Mouse (Mus musculus) heart, embryonic 12.5 days (tissue): Measurements from ENCODE around the gene Ctnna3. TPM values are rescaled to one million over a fixed set of nuclear protein-coding genes. Genes with fewer than 3 reads are reported as not detected.
"Not testable (repeated sequence)": the region's sequence is repeated elsewhere in the genome, so short reads cannot be mapped to it uniquely, and the experiment has no call there.

Experiments
- ATAC-seq: fragments of 200-750 bp; cut with Nextera tagmentation; 2 replicates; pipeline ENCODE4 v1.8.0; 2017; ENCODE audit warnings: moderate TSS enrichment, moderate library complexity; ENCODE audit not compliant: insufficient number of reproducible peaks, low FRiP score
- H3K27ac ChIP-seq: fragments of 300-500 bp; sonication (generic); 2 replicates; pipeline ENCODE4 v1.5.1; 2016; ENCODE audit warnings: mild to moderate bottlenecking, moderate library complexity; ENCODE audit not compliant: poor library complexity, severe bottlenecking
- H3K27me3 ChIP-seq: fragments of 300-500 bp; sonication (generic); replicated peaks from 2 replicates; pipeline ENCODE4 v1.6.1; 2016; ENCODE audit warnings: mild to moderate bottlenecking, moderate library complexity
- H3K36me3 ChIP-seq: fragments of 300-500 bp; sonication (generic); 2 replicates; pipeline ENCODE4 v1.6.1; 2016; ENCODE audit warnings: mild to moderate bottlenecking, moderate library complexity
- H3K4me1 ChIP-seq: fragments of 300-500 bp; sonication (generic); replicated peaks from 2 replicates; pipeline ENCODE4 v1.6.1; 2016; ENCODE audit warnings: mild to moderate bottlenecking
- H3K4me2 ChIP-seq: fragments of 300-500 bp; sonication (generic); 2 replicates; pipeline ENCODE4 v1.6.1; 2016; ENCODE audit warnings: mild to moderate bottlenecking, moderate library complexity
- H3K4me3 ChIP-seq: fragments of 300-500 bp; sonication (generic); 2 replicates; pipeline ENCODE4 v1.5.1; 2016; ENCODE audit warnings: mild to moderate bottlenecking
- H3K9ac ChIP-seq: fragments of 300-500 bp; sonication (generic); 2 replicates; pipeline ENCODE4 v1.6.1; 2016; ENCODE audit warnings: mild to moderate bottlenecking, moderate library complexity
- H3K9me3 ChIP-seq: fragments of 300-500 bp; sonication (generic); replicated peaks from 2 replicates; pipeline ENCODE4 v1.6.1; 2016; ENCODE audit warnings: mild to moderate bottlenecking, moderate library complexity
- WGBS: fragments of 180-500 bp; shearing (Covaris S2); methylation state at CpG from one replicate; pipeline ENCODE4 v1.1.7; 2016; 5-methylcytosine and 5-hydroxymethylcytosine counted together
- polyA plus RNA-seq: library from polyadenylated mRNA; unstranded; fragments of >200 nt; fragmentation: Nextera tagmentation; extraction: Ambion mirVana; gene quantifications from 2 replicates; pipeline ENCODE4 v1.2.1, GENCODE M21; 2016

Gene Ctnna3
- polyA plus RNA-seq, 1 experiment from 2014 or later = 24.0 TPM

- no peaks in the 10 kb centered on the region for H3K4me1 ChIP-seq
- H3K9ac ChIP-seq = no peak overlapping the region
- ATAC-seq = no peak
- WGBS = 78% methylated on average over 3 of the region's 3 CpGs
- H3K27ac ChIP-seq = no peak overlapping the region
- H3K9me3 ChIP-seq = no peaks in the 10 kb centered on the region
- H3K4me2 ChIP-seq = no peak overlapping the region
- H3K27me3 ChIP-seq = no peaks in the 10 kb centered on the region
- H3K4me3 ChIP-seq = no peak overlapping the region
- H3K36me3 ChIP-seq = no peaks in the 10 kb centered on the region
These were observed 1471.8 kb downstream of the Ctnna3 start for GRCm38 (mm10) chr10:64901726-64902125.

DNA sequence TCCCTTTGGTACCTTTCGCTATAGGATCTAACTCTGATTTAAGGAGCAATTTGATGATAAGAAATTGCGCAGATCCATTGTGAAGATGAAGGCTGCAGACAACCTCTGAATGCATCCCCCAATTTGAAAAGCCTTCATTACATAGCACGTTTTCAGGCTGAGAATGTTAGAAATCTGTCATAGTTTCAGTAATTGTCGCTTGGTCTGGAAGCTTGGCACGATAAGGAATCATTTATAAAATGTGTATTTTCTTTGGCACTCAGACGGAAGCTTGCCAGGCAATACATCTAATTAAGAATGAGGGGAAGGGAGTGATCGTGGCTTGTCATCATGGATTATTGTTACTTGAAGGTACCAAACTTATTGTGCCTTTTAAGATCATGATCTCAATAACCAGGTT lies 1511.1 kb downstream of the Ctnna3 start:
- Histone ChIP-seq H3K4me1 (no peaks in the 10 kb centered on the region), H3K9me3 (no peaks in the 10 kb centered on the region), H3K27me3 (no peaks in the 10 kb centered on the region), H3K27ac (no peak overlapping the region), H3K4me2 (no peak overlapping the region), H3K9ac (no peak overlapping the region), H3K36me3 (no peaks in the 10 kb centered on the region), H3K4me3 (no peak overlapping the region)
- WGBS = 80% methylated on average over 7 of the region's 7 CpGs
- no peak for ATAC-seq

DNA sequence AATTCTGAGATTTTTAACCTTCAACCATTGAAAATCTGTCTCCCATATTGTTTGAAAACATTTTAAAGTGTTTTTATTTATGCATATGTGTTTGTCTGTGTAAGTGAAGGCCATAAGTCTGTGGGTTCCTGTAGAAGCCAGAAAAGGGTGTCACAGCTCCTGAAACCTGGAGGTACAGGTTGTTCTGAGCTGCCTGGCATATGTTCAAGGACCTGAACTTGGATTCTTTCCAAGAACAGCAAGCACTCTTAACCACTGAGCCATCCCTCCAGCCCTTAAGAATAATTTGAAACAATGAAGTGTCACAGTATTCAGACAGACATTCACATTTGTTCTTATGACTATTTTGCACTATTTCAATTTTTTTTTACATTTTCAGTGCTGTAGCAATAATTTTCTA lies 1528.5 kb downstream of the Ctnna3 start:
- no peaks in the 10 kb centered on the region for H3K4me1 ChIP-seq
- H3K27me3 ChIP-seq = no peaks in the 10 kb centered on the region
- H3K27ac ChIP-seq = no peak overlapping the region
- no peak overlapping the region for H3K4me3 ChIP-seq
- no peak overlapping the region for H3K4me2 ChIP-seq
- H3K9me3 ChIP-seq = no peaks in the 10 kb centered on the region
- H3K36me3 ChIP-seq = no peaks in the 10 kb centered on the region
- no peak overlapping the region for H3K9ac ChIP-seq
- ATAC-seq = no peak

DNA sequence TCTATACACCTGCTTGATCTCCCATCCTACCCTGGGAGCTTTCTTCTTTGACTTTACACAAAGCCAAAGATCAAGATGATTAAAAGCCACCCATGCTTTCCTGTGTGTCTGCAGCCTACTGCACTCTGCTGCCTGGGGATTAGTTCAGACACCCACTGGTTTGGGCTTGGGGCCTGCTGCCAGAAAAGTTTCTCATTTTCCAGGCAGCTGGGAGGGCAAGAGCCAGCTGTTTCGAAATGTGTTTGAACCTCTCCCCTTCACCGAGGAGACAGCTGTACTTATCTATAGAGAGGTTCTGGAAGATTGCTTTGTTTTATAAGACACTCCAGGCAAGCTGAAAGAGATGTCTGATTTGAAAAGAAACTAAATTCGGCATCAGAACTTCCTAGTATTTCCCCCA lies 1563.0 kb downstream of the Ctnna3 start:
- no peaks in the 10 kb centered on the region for H3K4me1 ChIP-seq

GRCm38 (mm10) chr10:65013525-65013924 lies 1583.6 kb downstream of the Ctnna3 start:
- H3K27ac ChIP-seq = no peak overlapping the region
- no peaks in the 10 kb centered on the region for H3K36me3 ChIP-seq
- no peak for ATAC-seq
- no peak overlapping the region for H3K4me2 ChIP-seq
- H3K4me1 ChIP-seq = no peaks in the 10 kb centered on the region
- no peak overlapping the region for H3K4me3 ChIP-seq
- no peaks in the 10 kb centered on the region for H3K27me3 ChIP-seq
- no peak overlapping the region for H3K9ac ChIP-seq
- no peaks in the 10 kb centered on the region for H3K9me3 ChIP-seq

More for the DNA sequence above, 1563.0 kb downstream of the Ctnna3 start:
- ATAC-seq = no peak
- Histone ChIP-seq H3K4me3 (no peak overlapping the region), H3K9ac (no peak overlapping the region), H3K27me3 (no peaks in the 10 kb centered on the region), H3K4me2 (no peak overlapping the region), H3K27ac (no peak overlapping the region), H3K9me3 (no peaks in the 10 kb centered on the region), H3K36me3 (no peaks in the 10 kb centered on the region)
- 54% methylated on average over 3 of the region's 3 CpGs for WGBS

GRCm38 (mm10) chr10:65022667-65023066 lies 1592.8 kb downstream of the Ctnna3 start:
- Histone ChIP-seq H3K4me3 (no peak overlapping the region), H3K36me3 (no peaks in the 10 kb centered on the region), H3K4me2 (no peak overlapping the region), H3K9me3 (no peaks in the 10 kb centered on the region), H3K9ac (no peak overlapping the region), H3K27ac (no peak overlapping the region), H3K4me1 (no peaks in the 10 kb centered on the region), H3K27me3 (no peaks in the 10 kb centered on the region)
- WGBS = 77% methylated on average over 2 of the region's 2 CpGs
- no peak for ATAC-seq

- H3K36me3 ChIP-seq, H3K27ac ChIP-seq, ATAC-seq, H3K27me3 ChIP-seq, H3K4me3 ChIP-seq, H3K4me2 ChIP-seq, H3K9ac ChIP-seq, H3K4me1 ChIP-seq, H3K9me3 ChIP-seq: not testable (repeated sequence)
- WGBS = 60% methylated on average over 1 of the region's 1 CpGs
These were observed 1603.6 kb downstream of the Ctnna3 start for GRCm38 (mm10) chr10:65033516-65033915.

Other genes starting within 250 kb of the Ctnna3 start
- 6.3 and 7.2 TPM in 2 replicates for gene Mypn, start 226.1 kb upstream of the Ctnna3 start, polyA plus RNA-seq
- gene Herc4, start 186.3 kb upstream of the Ctnna3 start, polyA plus RNA-seq = 29.9 and 32.1 TPM in 2 replicates
- 4.7 and 4.8 TPM in 2 replicates for gene Sirt1, start 48.4 kb upstream of the Ctnna3 start, polyA plus RNA-seq
- 7.7 and 8.2 TPM in 2 replicates for gene Dnajc12, start 47.7 kb upstream of the Ctnna3 start, polyA plus RNA-seq
- gene Gm7075, start 8.3 kb upstream of the Ctnna3 start, polyA plus RNA-seq = 0.53 TPM in 1 of 2 replicates, not detected in the other